Mouse (Mus musculus): ENCODE measurements at regions not wholly inside any gene's neighbourhood (a gene's known extent, or its start where the extent isn't known, plus 50 kb on each side); places are given as distances from the start of the nearest gene placed in this dataset.

DNA sequence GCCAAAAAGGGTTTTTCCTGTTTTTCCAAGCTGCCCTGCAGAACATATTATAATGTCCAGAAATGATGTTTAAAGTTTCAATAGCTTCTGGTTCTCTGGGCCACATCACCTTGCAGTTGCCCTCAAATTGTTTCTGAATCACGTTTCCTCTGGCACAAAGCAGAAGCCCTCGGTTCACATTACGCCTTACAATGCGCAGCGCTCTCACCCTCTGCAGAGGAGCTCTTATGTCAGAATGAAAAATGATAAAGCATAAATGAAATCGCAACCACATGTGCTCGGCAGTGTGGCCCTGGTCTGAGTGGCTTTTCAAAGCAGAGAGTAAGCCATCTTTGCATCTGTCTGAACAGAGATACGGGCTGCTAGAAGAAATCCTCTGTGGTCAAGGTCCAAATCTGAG, 334.3 kb upstream of the Nt5c1b start:
- H3K27me3 ChIP-seq (replicated peaks): no peaks in the 10 kb centered on the region
- H3K9ac ChIP-seq: no peak overlapping the region
- no peaks in the 10 kb centered on the region for H3K9me3 ChIP-seq
- H3K27ac ChIP-seq: no peak overlapping the region
- H3K4me1 ChIP-seq (replicated peaks): no peaks in the 10 kb centered on the region
- ATAC-seq: no peak
- H3K36me3 ChIP-seq: no peaks in the 10 kb centered on the region
- H3K4me2 ChIP-seq (replicated peaks): no peak overlapping the region
- H3K4me3 ChIP-seq (replicated peaks): no peak overlapping the region
- 54% methylated on average over 8 of the region's 8 CpGs for WGBS

DNA sequence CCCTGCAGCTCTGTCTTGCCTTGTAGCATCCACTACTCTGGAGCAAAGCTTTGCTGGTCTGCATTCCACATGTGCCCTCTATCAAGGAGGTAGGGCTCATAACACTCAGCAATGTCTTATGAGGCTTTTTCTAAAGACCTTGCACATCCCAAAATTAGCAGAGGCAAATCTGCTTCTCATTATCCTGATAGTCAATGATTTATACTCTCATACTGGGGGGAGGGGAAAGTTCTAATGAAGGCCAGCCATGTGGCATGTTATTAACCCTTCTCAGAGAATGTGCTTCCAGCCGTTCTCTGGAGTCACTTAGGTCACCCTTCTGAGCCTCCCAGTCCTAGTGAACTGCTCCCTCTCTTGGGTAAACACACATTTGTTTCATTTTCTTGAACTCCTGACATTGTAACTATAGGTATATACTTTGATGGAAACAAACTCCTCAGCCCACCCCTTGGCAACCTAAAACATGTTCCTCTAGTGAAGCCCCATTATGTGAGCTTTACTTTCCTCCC, 307.7 kb upstream of the Nt5c1b start:
- no peak for ATAC-seq
- Histone ChIP-seq H3K9ac (no peak overlapping the region), H3K9me3 (no peaks in the 10 kb centered on the region)

DNA sequence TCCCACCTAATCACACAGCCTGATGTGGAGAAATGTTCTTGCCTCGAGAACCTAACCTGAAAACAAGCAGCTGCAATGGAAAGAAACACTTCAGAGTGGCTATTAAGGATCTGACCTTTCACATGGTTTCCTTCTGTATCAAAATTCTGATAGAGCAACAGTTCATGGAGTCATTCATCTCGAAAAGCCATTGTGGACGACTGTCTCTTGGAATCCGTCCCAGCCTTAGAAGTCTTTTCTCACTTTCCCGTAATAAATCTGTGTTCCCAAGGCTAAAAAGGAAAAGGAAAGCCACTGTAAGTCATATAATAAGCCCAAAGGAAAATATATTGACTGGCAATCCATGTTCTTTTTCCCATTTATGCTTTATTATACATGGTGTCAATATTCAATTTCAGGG, 291.4 kb upstream of the Nt5c1b start:
- Histone ChIP-seq H3K27ac (peak overlapping the region; percentile 56; the same call in 1 of the 2 replicates), H3K9ac (no peak overlapping the region), H3K4me3 (replicated peaks) (no peak overlapping the region), H3K4me1 (replicated peaks) (no peaks in the 10 kb centered on the region), H3K9me3 (no peaks in the 10 kb centered on the region), H3K4me2 (replicated peaks) (no peak overlapping the region), H3K27me3 (replicated peaks) (no peaks in the 10 kb centered on the region), H3K36me3 (no peaks in the 10 kb centered on the region)
- ATAC-seq: no peak
- WGBS: 44% methylated on average over 5 of the region's 5 CpGs

More for the DNA sequence above, 307.7 kb upstream of the Nt5c1b start:
- no peak overlapping the region for H3K4me2 ChIP-seq (replicated peaks)
- H3K27me3 ChIP-seq (replicated peaks): no peaks in the 10 kb centered on the region
- no peak overlapping the region for H3K27ac ChIP-seq
- WGBS: 22% methylated on average over 1 of the region's 1 CpGs
- no peak overlapping the region for H3K4me3 ChIP-seq (replicated peaks)
- no peaks in the 10 kb centered on the region for H3K4me1 ChIP-seq (replicated peaks)
- H3K36me3 ChIP-seq: no peaks in the 10 kb centered on the region

DNA sequence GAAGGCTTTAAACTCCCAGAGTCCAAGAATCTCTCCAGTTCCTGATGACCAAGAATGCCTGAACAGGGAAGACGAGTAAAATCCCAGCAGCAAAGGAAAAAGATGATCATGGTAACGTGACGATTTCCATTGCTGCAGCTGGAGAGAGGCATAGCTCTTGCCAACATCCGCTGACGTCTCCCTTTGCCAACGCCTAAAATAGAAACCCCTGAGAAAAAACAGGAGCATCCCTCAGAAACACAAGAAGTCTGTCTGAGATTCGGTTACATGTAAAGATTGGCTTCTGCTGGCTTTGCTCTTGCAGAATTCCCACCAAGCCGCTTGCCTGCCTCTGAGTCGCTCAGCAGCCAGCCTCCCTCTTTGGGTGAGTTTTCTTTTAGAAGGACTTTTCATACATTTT, 290.3 kb upstream of the Nt5c1b start:
- Histone ChIP-seq H3K36me3 (no peaks in the 10 kb centered on the region), H3K27ac (0 out of 2 replicates have a peak overlapping the region, but pooled peaks have one; percentile 28), H3K4me1 (replicated peaks) (no peaks in the 10 kb centered on the region), H3K9me3 (no peaks in the 10 kb centered on the region), H3K27me3 (replicated peaks) (no peaks in the 10 kb centered on the region), H3K9ac (no peak overlapping the region), H3K4me3 (replicated peaks) (no peak overlapping the region), H3K4me2 (replicated peaks) (no peak overlapping the region)
- 54% methylated on average over 9 of the region's 9 CpGs for WGBS
- no peak for ATAC-seq

DNA sequence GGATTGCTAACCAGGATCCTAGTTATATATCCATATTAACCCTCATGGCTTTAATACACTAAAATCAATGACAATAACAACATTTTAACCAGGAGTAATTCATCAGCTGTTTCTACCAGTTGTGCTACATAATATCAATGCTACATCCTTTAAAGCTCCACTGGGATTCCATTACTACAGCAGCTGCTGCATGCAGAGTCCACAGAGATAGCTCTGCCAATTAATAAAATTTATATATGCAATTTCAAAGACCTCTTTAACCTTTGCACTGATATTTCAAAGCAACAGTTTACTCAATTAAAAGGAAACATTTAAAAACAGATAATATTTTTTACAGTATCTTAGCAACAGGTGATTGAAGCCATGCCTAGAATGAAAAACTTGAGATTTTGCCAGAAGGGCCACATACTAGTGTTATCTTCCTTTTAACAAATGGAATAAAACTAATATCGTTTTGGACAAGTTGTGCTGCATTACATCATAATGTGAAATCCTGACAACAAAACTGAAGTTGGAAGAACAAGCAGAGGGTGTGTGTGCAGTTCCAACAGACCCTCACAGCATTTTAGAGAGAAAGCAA, 256.8 kb upstream of the Nt5c1b start:
- Histone ChIP-seq H3K27me3 (replicated peaks) (no peaks in the 10 kb centered on the region), H3K4me3 (replicated peaks) (no peak overlapping the region), H3K9me3 (no peaks in the 10 kb centered on the region), H3K27ac (no peak overlapping the region), H3K9ac (no peak overlapping the region), H3K36me3 (no peaks in the 10 kb centered on the region), H3K4me1 (replicated peaks) (no peaks in the 10 kb centered on the region), H3K4me2 (replicated peaks) (no peak overlapping the region)
- ATAC-seq: no peak
- 52% methylated on average over 1 of the region's 1 CpGs for WGBS

DNA sequence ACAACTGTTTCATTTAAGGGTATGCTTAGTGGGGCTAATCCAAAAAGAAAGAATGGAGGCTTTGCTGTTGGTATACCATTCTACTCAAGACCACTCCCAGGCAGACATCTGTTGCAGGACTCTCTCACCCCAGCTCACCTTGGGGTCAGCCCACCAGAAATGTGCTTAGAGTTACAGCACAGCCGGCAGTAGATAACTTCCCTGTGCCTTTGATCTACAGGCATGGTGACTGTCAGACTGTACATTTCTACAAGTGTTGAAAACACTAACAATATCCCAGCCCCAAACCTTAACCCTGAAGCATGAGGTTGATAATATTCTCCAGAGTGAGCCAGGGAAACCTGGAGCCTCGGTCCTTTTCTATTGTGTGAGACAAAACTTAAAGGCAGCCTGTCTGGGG, 247.7 kb upstream of the Nt5c1b start:
- Histone ChIP-seq H3K4me3 (replicated peaks) (no peak overlapping the region), H3K27me3 (replicated peaks) (no peaks in the 10 kb centered on the region), H3K4me2 (replicated peaks) (no peak overlapping the region), H3K36me3 (no peaks in the 10 kb centered on the region), H3K27ac (no peak overlapping the region), H3K4me1 (replicated peaks) (no peaks in the 10 kb centered on the region), H3K9ac (no peak overlapping the region), H3K9me3 (no peaks in the 10 kb centered on the region)
- ATAC-seq: no peak
- 41% methylated on average over 2 of the region's 2 CpGs for WGBS

DNA sequence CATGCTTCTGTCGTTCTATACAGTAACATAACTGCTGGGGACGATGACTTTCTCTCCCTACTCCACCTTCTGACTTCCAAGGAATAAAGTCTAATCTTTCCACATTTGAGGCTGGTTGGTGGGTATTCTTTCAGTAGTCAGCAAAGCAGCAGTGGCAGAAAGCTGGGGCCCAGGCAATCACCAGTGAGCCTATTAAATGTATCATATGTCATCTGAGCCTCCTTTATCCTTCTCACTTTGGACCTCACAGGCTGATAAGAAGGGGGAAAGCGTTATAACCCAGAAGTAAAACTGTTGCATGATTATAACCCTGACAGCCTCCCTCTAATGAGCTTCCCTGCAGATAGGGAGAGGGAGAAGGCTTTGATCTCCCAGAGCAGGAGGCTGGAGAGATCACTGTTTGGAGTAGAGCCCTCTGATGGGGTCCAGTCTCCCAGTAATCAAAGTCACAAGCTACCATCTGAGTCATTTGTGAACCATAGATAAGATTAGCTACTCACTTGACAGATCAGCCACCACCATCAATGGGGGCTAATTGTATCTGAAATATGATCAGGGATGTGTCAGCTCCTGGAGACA, 241.7 kb upstream of the Nt5c1b start:
- 30% methylated on average over 3 of the region's 3 CpGs for WGBS
- H3K27ac ChIP-seq: no peak overlapping the region
- no peaks in the 10 kb centered on the region for H3K27me3 ChIP-seq (replicated peaks)
- H3K4me3 ChIP-seq (replicated peaks): no peak overlapping the region
- no peak overlapping the region for H3K9ac ChIP-seq
- no peaks in the 10 kb centered on the region for H3K9me3 ChIP-seq
- ATAC-seq: peak; percentile 93
- no peak overlapping the region for H3K4me2 ChIP-seq (replicated peaks)
- H3K36me3 ChIP-seq: no peaks in the 10 kb centered on the region
- no peaks in the 10 kb centered on the region for H3K4me1 ChIP-seq (replicated peaks)

DNA sequence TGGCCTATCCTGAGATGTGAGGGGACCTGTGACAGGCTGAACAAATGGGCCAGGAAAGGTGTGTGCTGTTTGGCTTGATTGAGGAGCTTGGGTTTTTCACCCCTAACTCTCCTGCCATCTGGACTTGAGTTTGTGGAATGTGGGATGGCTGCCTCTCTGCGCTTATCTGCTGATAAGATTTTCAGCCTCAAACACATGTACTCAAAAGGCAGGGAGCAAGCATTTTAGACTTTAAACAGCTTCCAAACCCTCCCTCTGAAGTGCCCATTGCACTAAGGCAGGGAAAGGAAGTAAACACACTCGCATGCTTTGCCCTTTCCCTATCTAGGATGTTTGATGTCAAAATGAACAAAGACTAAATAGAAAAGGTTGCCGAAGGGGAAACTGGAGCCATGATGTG, 235.6 kb upstream of the Nt5c1b start:
- Histone ChIP-seq H3K4me2 (replicated peaks) (no peak overlapping the region), H3K9me3 (no peaks in the 10 kb centered on the region), H3K27me3 (replicated peaks) (no peaks in the 10 kb centered on the region), H3K4me1 (replicated peaks) (no peaks in the 10 kb centered on the region), H3K36me3 (no peaks in the 10 kb centered on the region), H3K4me3 (replicated peaks) (no peak overlapping the region), H3K27ac (no peak overlapping the region), H3K9ac (no peak overlapping the region)
- no peak for ATAC-seq
- WGBS: 16% methylated on average over 3 of the region's 3 CpGs

DNA sequence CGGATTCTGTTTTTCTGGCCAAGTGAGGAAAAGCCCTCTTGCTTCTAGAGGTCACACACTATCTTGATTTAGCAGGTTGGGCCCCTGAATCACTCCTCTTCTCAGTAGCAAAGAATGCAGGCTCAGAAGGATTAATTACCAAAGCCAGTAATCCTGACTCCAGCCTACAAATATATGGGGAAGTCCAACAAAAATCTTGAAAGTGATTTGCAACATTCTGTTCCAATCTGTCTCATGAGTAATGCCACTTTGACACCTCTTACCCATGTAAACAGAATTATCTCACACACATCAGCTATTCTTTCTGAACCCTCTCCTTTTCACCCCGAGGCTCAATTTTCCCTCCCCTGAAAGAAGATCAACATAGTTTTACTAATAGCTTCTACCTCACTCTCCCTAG, 233.9 kb upstream of the Nt5c1b start:
- Histone ChIP-seq H3K4me2 (replicated peaks) (no peak overlapping the region), H3K27ac (no peak overlapping the region), H3K27me3 (replicated peaks) (no peaks in the 10 kb centered on the region), H3K4me1 (replicated peaks) (no peaks in the 10 kb centered on the region), H3K9me3 (no peaks in the 10 kb centered on the region), H3K9ac (no peak overlapping the region), H3K4me3 (replicated peaks) (no peak overlapping the region), H3K36me3 (no peaks in the 10 kb centered on the region)
- 19% methylated on average over 2 of the region's 2 CpGs for WGBS
- ATAC-seq: no peak

DNA sequence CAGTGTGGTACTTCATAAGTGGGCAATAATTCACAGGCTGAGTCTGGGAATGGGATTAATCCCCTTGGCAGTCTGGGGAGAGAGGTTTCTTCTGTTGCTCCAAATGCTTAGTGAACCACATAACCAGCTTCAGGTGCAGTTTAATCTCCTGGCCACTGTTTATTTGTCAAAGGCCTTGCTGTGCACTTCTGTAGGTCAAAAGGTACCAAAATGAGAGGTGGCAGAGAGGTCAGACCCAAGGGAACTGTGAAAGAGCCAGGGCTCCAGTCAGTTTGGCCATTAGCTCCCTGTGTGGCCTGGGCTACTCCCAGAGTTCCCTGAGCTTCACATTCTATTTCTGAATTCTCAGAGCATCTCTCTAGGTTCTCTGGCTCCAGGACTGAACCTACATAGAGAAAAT, 229.6 kb upstream of the Nt5c1b start:
- H3K9me3 ChIP-seq: no peaks in the 10 kb centered on the region
- H3K9ac ChIP-seq: no peak overlapping the region
- H3K27me3 ChIP-seq (replicated peaks): no peaks in the 10 kb centered on the region
- H3K27ac ChIP-seq: no peak overlapping the region
- ATAC-seq: no peak
- no peaks in the 10 kb centered on the region for H3K36me3 ChIP-seq
- H3K4me2 ChIP-seq (replicated peaks): no peak overlapping the region
- no peaks in the 10 kb centered on the region for H3K4me1 ChIP-seq (replicated peaks)
- H3K4me3 ChIP-seq (replicated peaks): no peak overlapping the region

DNA sequence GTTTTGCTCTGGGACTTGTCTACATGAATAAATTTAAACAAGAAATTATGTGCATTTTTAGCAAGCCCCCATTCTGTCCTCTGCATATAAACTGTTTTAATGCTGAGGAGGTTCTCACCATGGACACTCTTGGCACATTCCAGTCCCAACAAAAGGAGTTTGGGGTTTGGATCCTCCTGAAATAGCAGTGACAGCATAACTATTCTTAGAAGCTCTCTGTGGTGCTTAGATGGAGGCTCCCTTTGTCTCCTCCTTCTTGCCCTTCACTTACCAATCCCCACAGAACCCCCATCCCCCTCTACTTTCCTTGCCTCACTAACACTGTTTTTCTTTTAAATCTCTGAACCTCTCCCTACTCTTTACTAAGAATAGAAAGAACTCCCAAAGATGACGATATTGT, 208.9 kb upstream of the Nt5c1b start:
- H3K27ac ChIP-seq: no peak overlapping the region
- H3K4me3 ChIP-seq (replicated peaks): no peak overlapping the region
- ATAC-seq: no peak
- H3K9me3 ChIP-seq: no peaks in the 10 kb centered on the region
- no peaks in the 10 kb centered on the region for H3K36me3 ChIP-seq
- no peak overlapping the region for H3K4me2 ChIP-seq (replicated peaks)
- 53% methylated on average over 1 of the region's 1 CpGs for WGBS
- no peak overlapping the region for H3K9ac ChIP-seq
- H3K4me1 ChIP-seq (replicated peaks): no peaks in the 10 kb centered on the region
- no peaks in the 10 kb centered on the region for H3K27me3 ChIP-seq (replicated peaks)

DNA sequence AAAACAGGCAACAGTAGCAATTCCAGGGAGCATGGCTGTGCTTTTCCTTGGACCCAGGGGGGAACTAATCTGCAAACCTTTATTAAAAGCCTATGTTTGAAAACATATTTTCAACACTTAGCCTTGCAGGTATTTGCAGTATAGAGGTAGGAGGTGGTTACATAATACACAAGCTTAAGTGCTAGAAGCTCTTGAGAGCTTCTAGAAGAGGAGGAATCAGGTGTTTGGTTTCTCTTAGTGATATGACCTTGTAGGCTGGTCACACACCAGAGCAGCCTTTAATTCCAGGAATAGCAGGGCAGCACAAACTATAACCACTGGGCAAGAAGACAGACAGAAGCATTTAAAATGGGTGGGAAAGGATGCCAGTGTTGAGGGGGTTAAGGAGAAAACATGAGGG, 201.7 kb upstream of the Nt5c1b start:
- Histone ChIP-seq H3K9ac (no peak overlapping the region), H3K27ac (no peak overlapping the region), H3K4me1 (replicated peaks) (no peaks in the 10 kb centered on the region), H3K27me3 (replicated peaks) (no peaks in the 10 kb centered on the region), H3K9me3 (no peaks in the 10 kb centered on the region), H3K36me3 (no peaks in the 10 kb centered on the region), H3K4me3 (replicated peaks) (no peak overlapping the region), H3K4me2 (replicated peaks) (no peak overlapping the region)
- ATAC-seq: no peak

DNA sequence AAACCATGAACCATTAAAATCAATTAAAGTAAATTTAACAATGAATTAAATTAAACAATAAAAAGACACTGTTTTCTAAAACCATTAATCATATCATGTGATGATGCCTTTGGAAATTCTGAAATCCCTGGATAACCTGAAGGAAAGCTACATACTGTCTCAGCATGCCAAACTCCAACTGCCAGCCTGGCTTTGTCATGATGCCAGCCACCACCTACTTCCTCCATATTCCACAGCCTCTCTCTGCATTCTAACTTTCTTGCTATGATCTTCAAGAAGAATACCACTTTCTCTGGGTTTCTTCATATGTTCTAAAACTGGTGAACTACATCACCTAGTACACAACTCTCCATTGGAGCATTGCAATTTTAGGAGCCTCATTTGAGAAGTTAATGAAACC, 201.2 kb upstream of the Nt5c1b start:
- Histone ChIP-seq H3K27ac (no peak overlapping the region), H3K36me3 (no peaks in the 10 kb centered on the region), H3K9me3 (no peaks in the 10 kb centered on the region), H3K27me3 (replicated peaks) (no peaks in the 10 kb centered on the region), H3K4me2 (replicated peaks) (no peak overlapping the region), H3K4me1 (replicated peaks) (no peaks in the 10 kb centered on the region), H3K9ac (no peak overlapping the region), H3K4me3 (replicated peaks) (no peak overlapping the region)
- no peak for ATAC-seq

Measured in intestine, embryonic 15.5 days (tissue).